Mouse (Mus musculus) bone marrow, adult 2 months (tissue): ENCODE results near the gene B3gnt6.

Experiments used
- CTCF ChIP-seq: fragments of 200-500 bp; IDR thresholded peaks from 2 replicates; pipeline ENCODE4 v1.5.1; 2011; ENCODE audit warnings: low read length, control low read depth; ENCODE audit not compliant: control insufficient read depth, insufficient read depth
- POLR2A ChIP-seq: fragments of 200-500 bp; IDR thresholded peaks from 2 replicates; pipeline ENCODE4 v1.6.1; 2011; ENCODE audit warnings: low read depth, mild to moderate bottlenecking, control low read depth, low read length, borderline replicate concordance; ENCODE audit not compliant: control insufficient read depth

DNA sequence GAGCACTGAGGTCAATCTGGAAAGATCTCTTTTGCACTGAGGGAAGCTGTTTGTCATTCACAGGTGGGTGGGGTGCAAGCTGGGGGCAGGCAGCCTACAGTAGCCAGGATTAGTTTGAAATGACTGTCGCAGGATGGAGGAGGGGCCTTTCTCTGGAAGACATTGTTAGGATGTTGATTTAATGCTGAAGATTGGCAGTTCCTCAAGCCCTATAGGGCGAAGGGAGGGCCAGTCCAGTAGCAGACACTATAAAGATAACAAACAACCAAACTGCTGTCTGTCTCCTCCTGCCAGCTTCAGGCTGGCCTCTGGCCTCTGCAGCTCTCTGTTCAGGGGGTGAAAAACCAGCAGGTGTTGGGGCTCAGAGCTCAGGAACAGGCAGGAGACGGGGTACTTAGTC lies 9.5 kb downstream of the B3gnt6 start:
- TF ChIP-seq POLR2A (no peak), CTCF (no peak)
